Mouse (Mus musculus): ENCODE measurements around the gene Rnf17. TPM values are rescaled to one million over a fixed set of nuclear protein-coding genes. Genes with fewer than 3 reads are reported as not detected.

Gene Rnf17
- total and polyA plus RNA-seq, 3 experiments, result 37.0 to 183 (median 46.4) TPM

GRCm38 (mm10) chr14:56468145-56468544, 65.8 kb downstream of the Rnf17 start (continued):
- TF ChIP-seq ZNF384 (IDR thresholded peaks at IDR 0.05; ENCODE audit: low read depth, low read length), result no peak

DNA sequence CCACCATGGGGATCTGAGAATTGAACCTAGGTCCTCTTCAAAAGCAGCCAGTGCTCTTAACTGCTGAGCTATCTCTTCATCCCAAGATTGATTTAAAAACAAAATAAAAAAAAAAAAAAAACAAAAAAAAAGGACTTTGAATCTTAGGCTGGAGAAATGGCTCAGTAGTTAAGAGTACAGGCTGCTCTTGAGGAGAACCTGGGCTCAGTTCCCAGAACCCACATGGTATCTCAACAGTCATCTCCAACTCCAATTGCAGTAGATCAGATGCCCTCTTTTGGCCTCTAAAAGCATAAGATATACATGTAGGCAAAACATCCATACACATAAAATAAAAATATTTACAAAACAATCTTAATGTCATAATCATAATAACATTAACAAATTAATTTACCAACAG, 87.4 kb downstream of the Rnf17 start:
- H3K36me3 ChIP-seq (ENCODE audit: control insufficient read depth in 1 of 2, insufficient read depth in 2 of 2, low read length in 2 of 2), result peaks cover 2 to 27% of the 10 kb centered on the region in 2 experiments
- no peaks in the 10 kb centered on the region for H3K27me3 ChIP-seq (ENCODE audit: control insufficient read depth in 1 of 2, insufficient read depth in 2 of 2, low read length in 2 of 2)
- no peak overlapping the region for H3K9ac ChIP-seq (ENCODE audit: control insufficient read depth, low read depth, low read length, poor library complexity, severe bottlenecking)
- H3K27ac ChIP-seq (ENCODE audit: control insufficient read depth, low read depth, low read length), result no peak overlapping the region
- no peaks in the 10 kb centered on the region for H3K9me3 ChIP-seq (replicated peaks; ENCODE audit: insufficient read depth, low read length)
- TF ChIP-seq SMC3 (IDR thresholded peaks at IDR 0.05; ENCODE audit: low read depth, low read length), result no peak
- no peak for TF ChIP-seq MEF2A (IDR thresholded peaks at IDR 0.05; ENCODE audit: extremely low read depth, insufficient replicate concordance, low read depth, low read length, poor library complexity, severe bottlenecking)
- TF ChIP-seq UBTF (IDR thresholded peaks at IDR 0.05; ENCODE audit: borderline replicate concordance, insufficient read depth, low read depth, low read length), result no peak
- no peak for TF ChIP-seq NELFE (IDR thresholded peaks at IDR 0.05; ENCODE audit: low read depth, low read length)
- TF ChIP-seq MAZ (IDR thresholded peaks at IDR 0.05; ENCODE audit: low read depth, low read length), result no peak
- TF ChIP-seq RAD21 (IDR thresholded peaks at IDR 0.05; ENCODE audit: low read depth, low read length), result no peak
- no peak for TF ChIP-seq MXI1 (IDR thresholded peaks at IDR 0.05; ENCODE audit: low read depth, low read length)
- no peak for TF ChIP-seq MYB (IDR thresholded peaks at IDR 0.05; ENCODE audit: low read depth, low read length)
- no peak for TF ChIP-seq MAX (IDR thresholded peaks at IDR 0.05; ENCODE audit: low read length)
- no peak for TF ChIP-seq POLR2AphosphoS2 (IDR thresholded peaks at IDR 0.05; ENCODE audit: low read length)
- TF ChIP-seq USF1 (IDR thresholded peaks at IDR 0.05; ENCODE audit: low read depth, low read length), result no peak
- no peak for TF ChIP-seq ZMIZ1 (IDR thresholded peaks at IDR 0.05; ENCODE audit: low read depth, low read length)
- TF ChIP-seq POLR2A (IDR thresholded peaks at IDR 0.05; ENCODE audit: control insufficient read depth in 1 of 2, insufficient read depth in 1 of 2, low read depth in 1 of 2, low read length in 2 of 2, poor library complexity in 1 of 2), result no peak
- TF ChIP-seq ZNF384 (IDR thresholded peaks at IDR 0.05; ENCODE audit: low read depth, low read length), result no peak
- TF ChIP-seq SIN3A (IDR thresholded peaks at IDR 0.05; ENCODE audit: low read length), result no peak
- H3K4me1 ChIP-seq (ENCODE audit: control insufficient read depth in 1 of 2, insufficient read depth in 2 of 2, low read length in 2 of 2), result no peaks in the 10 kb centered on the region; a peak in 1 of 4 replicates
- H3K79me2 ChIP-seq (ENCODE audit: control insufficient read depth, insufficient read depth, low read length, poor library complexity), result no peaks in the 10 kb centered on the region
- no peak overlapping the region for H3K4me3 ChIP-seq (ENCODE audit: control insufficient read depth in 1 of 2, insufficient read depth in 1 of 2, low read depth in 2 of 2, low read length in 2 of 2)
- peak; percentile 9 for DNase-seq (ENCODE audit: low read depth, low spot score)

GRCm38 (mm10) chr14:56502407-56502806, 100.0 kb downstream of the Rnf17 start:
- H3K9me3 ChIP-seq (replicated peaks; ENCODE audit: insufficient read depth, low read length), result no peaks in the 10 kb centered on the region
- H3K4me1 ChIP-seq (ENCODE audit: control insufficient read depth in 1 of 2, insufficient read depth in 2 of 2, low read length in 2 of 2), result peaks cover 12% of the 10 kb centered on the region in 2 experiments
- H3K9ac ChIP-seq (ENCODE audit: control insufficient read depth, low read depth, low read length, poor library complexity, severe bottlenecking), result no peak overlapping the region
- H3K79me2 ChIP-seq (ENCODE audit: control insufficient read depth, insufficient read depth, low read length, poor library complexity), result no peaks in the 10 kb centered on the region
- no peak overlapping the region for H3K4me3 ChIP-seq (ENCODE audit: control insufficient read depth in 1 of 2, insufficient read depth in 1 of 2, low read depth in 2 of 2, low read length in 2 of 2)
- peaks cover 14 to 17% of the 10 kb centered on the region in 2 experiments for H3K36me3 ChIP-seq (ENCODE audit: control insufficient read depth in 1 of 2, insufficient read depth in 2 of 2, low read length in 2 of 2)
- TF ChIP-seq NRF1 (IDR thresholded peaks at IDR 0.05; ENCODE audit: insufficient read depth, low read depth, low read length, poor library complexity, severe bottlenecking), result no peak
- TF ChIP-seq EP300 (IDR thresholded peaks at IDR 0.05; ENCODE audit: low read depth in 1 of 2, low read length in 2 of 2), result no peak
- TF ChIP-seq ZNF384 (IDR thresholded peaks at IDR 0.05; ENCODE audit: low read depth, low read length), result no peak
- TF ChIP-seq TCF12 (IDR thresholded peaks at IDR 0.05; ENCODE audit: low read depth, low read length), result no peak
- no peak for TF ChIP-seq MXI1 (IDR thresholded peaks at IDR 0.05; ENCODE audit: low read depth, low read length)
- H3K27me3 ChIP-seq (ENCODE audit: control insufficient read depth in 1 of 2, insufficient read depth in 2 of 2, low read length in 2 of 2), result no peaks in the 10 kb centered on the region
- no peak overlapping the region for H3K27ac ChIP-seq (ENCODE audit: control insufficient read depth, low read depth, low read length)
- no peak for DNase-seq (ENCODE audit: low read depth, low spot score)
